Mouse (Mus musculus) 416B (cell line): Measurements from ENCODE around the gene Esrrg.

Source experiments
- DNase-seq: peaks from one replicate; pipeline ENCODE4 v3.0.0; 2011; ENCODE audit warnings: low read depth

The Esrrg gene

DNA sequence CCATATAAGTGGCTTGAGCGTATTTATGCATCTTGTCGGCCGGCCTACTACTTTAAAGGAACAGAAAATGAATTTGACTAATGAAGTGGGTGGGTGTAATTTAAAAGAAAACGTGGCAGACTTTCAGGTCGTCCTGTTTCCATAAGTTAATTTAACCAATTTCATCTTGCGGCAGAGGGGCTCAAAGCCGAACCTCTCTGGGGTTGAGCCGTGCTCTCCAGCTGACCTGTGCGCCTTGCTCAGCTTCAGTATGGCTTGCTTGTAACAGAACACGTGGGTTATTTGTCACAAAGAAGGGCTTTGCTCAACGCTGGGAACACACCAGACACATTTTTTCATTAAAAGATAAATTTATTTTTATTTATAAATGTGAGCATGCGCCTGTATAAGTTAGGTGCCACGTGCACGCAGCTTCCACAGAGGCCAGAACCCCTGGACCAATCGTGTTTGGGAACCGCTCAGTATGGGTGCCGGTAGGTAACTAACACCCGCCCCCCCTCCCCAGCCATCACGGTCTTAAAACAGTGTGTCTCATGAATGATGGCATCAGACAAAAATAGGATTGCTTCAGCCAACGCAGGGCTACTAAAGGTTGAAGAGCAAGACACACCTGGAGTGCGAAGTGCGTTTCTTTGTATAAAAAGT is 546.7 kb downstream of the Esrrg start:
- DNase-seq, result no peak

DNA sequence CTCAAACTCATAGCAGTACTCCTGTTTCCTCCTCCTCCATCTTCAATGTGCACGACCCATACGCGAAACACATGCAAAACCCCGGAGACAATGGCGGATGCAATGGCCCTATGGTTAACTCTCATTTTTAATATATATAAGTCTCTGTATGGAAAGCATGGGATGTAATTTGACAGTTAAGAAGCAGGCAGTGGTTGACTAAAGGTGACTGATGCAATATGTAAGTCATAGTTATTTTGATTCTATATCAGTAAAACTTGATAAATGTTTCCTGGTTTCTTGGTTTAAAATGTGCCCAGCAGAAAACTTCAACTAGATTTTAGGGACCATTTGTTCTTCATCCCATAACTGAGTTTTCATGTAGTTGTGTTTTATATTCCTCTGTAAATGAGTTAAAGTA is 547.9 kb downstream of the Esrrg start:
- DNase-seq, result no peak

DNA sequence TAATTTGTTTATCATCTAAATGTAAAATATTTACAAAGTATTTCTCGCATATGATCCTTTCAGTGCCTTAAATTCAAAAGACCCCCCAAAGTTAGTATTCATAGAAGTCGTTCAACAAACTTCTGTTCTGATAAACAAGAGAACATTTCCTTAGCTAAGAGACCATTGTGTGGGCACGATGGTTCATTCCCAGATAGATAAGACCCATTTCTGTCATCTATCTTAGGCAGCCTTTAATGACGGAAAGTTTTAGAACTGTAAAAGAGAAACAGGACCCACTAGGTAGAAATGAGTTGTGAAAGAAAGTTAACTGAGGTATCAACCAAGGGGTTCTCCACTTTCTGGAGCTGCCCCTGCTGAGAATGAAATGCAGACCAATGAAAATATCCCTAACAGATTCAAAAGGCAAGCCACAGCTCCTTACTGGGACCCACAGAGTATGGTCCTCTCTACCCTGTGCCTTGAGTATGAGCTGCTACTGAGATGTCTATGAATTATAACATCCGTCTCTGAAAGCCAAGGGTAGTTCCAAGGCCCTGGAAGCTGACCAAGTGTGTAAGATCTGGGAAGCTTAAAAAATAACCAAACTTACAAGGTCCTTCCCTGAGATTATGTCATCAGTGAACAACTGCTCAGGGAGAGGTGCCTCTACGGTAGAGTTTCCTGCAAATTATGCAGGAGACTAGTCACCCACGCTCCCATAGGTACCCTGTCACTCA is 548.8 kb downstream of the Esrrg start:
- DNase-seq, result no peak

DNA sequence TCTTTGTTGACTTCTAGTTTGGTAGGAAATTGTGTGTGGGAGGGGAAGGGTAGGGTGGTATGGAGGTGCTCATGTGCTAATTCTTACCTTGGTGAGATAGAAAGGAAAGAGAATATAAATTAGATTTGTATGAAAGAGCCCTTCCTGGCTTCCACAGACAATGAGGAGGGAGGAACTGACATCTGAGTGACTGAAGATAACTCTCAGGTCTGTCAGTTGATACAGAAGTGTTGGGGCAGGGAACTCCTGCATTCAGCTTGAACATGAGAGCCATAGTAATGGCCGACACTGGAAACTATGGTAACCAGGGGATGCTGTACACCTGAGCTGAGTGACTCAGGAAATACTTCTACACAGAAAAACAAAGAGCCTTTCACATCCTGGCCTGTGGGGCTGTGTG is 550.1 kb downstream of the Esrrg start:
- no peak for DNase-seq

- no peak for DNase-seq
Observed at GRCm38 (mm10) chr1:188159108-188159507, 550.5 kb downstream of the Esrrg start.

DNA sequence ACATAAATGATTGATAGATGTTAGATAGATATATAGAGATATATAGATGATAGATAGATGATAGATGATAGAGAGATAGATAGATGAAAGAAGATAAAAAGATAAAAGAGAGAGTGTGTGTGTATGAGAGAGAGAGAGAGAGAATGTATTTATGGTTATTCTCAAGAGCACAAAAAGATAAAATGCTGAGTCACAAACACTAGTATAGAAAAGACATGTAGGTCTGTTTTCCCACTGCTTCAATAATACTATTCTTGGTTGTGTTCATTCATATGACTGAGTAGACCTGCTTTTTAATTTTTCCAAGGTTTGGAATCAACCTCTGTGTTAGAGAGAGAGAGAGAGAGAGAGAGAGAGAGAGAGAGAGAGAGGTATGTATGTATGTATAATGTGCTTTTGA is 554.5 kb downstream of the Esrrg start:
- no peak for DNase-seq

DNA sequence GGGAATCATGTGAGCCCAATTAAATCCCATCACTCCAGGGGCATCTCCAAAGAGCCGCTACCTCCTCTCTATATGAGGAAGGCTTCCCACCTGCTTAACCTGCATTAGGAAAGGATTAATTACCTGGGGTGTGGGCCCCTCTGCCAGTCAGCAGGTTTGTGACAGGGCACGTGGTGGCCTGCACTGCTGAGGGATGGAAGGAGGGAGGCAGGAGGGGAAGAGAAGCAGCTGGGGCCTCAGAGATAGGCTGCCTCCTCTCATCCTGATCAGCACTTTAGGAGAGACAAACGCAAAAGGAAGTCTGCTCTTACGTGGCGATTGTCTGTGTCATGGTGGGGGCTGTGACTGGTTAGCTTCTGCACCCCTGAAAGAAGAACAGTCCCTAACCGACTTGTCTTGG is 555.7 kb downstream of the Esrrg start:
- DNase-seq, result no peak

GRCm38 (mm10) chr1:188173859-188174258 is 565.3 kb downstream of the Esrrg start:
- DNase-seq, result no peak

DNA sequence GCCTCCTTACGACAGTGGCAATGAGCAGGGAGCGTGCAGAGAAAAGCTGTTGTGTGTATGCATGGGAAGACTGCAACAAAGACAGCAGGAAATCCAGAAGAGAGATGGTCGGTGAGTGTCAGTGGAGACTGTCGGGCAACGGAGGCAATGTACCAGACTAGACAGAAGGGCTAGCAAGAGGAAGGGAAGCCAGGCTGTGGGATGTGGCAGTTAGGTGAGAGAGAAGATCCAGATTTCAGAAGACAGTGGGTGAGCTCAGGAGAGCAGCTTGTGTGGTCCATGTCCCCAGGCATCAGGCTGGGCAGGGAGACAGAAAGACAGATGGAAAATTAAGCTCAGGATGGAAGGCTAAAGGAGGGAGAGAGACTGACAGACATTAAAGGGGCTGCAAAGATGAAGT is 574.4 kb downstream of the Esrrg start:
- DNase-seq, result no peak

GRCm38 (mm10) chr1:188186440-188187117 is 578.0 kb downstream of the Esrrg start:
- DNase-seq, result no peak

DNA sequence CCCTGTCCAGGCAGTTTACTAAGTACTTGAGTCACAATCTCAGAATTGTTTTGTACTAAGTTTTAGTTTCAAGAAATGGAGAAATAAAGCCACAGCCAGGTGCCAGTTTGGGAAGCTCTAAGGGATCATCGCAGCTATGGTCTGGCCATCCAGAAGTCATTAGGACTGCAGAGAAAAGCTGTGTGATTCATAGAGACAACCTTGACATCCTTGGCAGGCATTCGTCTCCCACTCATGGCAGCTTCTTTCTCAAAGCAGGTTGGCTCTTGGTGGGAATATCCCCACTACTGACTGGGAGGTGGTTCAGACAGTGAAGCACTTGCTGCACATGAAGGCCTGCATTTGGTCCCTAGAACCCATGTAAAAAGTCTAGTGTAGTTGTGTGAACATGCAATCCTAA is 584.4 kb downstream of the Esrrg start:
- no peak for DNase-seq

DNA sequence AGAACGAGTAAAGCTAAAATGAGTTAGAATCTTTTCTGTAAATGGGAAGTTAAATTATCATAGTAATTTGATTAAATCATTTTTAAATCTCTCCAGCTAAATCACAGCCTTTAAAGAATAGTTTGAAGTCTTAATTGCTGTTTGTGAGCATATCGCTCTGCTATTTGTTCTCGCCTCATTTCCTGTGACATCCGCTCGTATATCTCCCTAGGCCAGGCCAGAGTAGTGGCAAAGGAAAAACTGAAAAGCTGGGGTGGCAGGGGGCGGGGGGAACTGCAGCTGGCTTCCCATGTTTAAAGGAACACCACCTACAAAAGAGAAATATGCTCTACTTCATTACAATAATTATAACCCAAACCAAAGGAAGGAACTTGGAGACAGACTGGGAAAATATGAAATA is 598.8 kb downstream of the Esrrg start:
- DNase-seq, result no peak

- no peak for DNase-seq
Observed at GRCm38 (mm10) chr1:188209025-188209424, 600.4 kb downstream of the Esrrg start.

GRCm38 (mm10) chr1:188214885-188215611 is 606.5 kb downstream of the Esrrg start:
- no peak for DNase-seq

DNA sequence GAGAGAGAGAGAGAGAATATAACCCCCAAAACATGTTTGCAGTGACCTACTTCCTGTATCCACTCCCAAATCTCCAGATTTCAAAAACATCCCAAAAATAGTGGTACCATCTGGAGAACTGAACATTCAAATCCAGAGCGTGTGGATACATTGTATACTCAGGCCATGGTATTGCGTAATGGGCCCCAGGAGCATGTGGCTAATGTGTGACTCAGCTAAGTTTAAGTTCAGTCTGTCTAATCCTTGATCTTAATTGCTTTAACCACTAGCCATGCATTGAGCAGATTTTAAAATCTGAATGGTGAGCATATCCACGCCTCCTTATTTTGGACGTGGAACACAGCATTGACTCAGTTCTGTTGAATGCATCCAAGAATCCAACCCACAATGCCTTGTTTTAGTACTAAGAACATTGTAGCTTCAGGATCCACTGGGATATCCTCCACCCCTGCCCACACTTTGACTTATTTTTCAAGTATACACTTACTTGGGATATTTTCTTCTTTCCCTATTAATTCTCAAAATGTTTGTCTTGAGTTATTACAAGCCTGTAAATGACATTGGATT is 612.7 kb downstream of the Esrrg start:
- peak; percentile 12 for DNase-seq

GRCm38 (mm10) chr1:188233036-188233724 is 624.6 kb downstream of the Esrrg start:
- DNase-seq, result no peak

- DNase-seq, result no peak
Observed at GRCm38 (mm10) chr1:188238636-188239035, 630.0 kb downstream of the Esrrg start.

DNA sequence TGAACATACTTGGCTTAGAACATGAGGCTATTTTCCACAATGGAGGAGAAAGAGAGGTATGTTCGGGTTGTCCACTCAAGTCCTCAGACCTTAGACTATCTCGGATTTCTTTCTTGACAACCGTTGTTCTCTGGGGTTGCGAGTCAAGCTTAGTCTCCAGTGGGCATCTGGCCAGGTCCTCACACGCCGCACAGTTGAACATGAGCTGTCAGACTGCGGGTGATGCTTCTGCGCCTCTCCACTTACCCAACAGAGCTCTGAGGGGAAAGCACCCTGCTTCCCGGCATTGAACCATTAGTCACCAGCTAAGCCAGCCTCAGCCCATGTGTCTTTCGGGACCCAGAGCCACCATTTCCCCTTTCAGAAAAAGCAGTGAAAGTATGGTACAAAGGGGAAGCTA is 633.2 kb downstream of the Esrrg start:
- no peak for DNase-seq

DNA sequence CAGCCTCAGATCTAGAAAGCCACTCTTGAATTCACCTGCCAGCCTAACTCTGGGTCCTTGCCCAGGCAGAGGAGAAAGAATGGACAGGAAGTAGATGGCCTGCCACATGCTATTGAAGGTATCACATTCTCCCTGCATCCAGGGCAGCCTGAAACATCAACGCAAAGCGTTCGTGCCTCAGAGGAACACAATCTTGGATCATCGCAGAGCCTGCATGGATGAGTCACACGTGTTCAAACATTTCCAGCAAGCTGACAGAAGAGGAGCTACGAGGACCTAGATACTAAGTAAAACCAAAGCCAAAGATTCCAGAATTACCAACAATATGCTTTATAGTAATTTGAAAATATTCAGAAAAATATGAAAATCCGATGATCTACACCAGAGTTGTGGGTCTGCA is 648.9 kb downstream of the Esrrg start:
- DNase-seq, result no peak

DNA sequence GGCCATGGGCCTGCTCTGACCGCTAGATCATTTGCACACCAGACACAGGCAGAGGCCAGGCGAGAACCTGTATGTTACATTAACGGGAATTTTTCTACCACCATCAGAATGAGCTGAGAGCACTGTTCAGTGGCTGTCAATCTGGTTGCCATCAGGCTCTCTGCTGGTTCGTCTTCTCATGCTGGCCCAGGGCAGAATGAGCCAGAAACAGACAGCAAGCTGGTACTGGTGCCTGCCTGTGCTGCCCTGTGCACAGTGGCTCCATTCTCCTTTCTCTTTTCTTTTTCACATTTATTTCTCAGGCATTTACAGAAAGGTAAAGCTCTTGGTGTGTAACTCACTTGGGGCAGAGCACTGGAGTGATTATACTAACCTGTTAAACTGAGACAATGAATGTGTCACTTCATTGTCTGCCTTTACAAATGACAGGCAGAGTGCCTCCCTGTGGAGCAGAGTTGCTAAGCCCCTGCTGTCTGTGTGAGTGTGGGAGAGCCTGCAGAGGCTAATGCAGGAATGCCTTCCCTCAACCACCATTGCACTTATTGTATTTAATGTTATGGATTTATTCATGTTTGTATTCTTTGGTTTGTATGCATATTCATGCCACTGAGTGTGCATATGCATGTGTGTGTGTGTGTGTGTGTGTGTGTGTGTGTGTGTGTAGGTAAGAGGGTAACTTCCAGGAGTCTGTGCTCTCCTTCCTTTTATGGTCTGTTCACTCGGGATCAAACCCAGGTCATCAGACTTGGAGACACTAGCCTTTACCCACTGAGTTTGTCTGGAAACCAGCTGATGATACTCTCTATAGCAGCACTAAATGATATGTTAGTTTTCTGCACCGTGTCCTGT is 651.9 kb downstream of the Esrrg start:
- no peak for DNase-seq
